Mouse (Mus musculus) ES-Bruce4 (cell line): ENCODE results near the gene Cntn3. TPM values are rescaled to one million over a fixed set of nuclear protein-coding genes. Genes with fewer than 3 reads are reported as not detected.

Experiments used
- H3K27ac ChIP-seq: 2 replicates; pipeline ENCODE4 v1.5.1; 2012; ENCODE audit warnings: low read length, inconsistent platforms; ENCODE audit not compliant: insufficient read depth
- H3K27me3 ChIP-seq: 2 replicates; pipeline ENCODE4 v1.6.1; 2012; ENCODE audit warnings: mild to moderate bottlenecking, low read length, inconsistent platforms; ENCODE audit not compliant: control insufficient read depth, poor library complexity, insufficient read depth, severe bottlenecking
- H3K36me3 ChIP-seq: 2 replicates; pipeline ENCODE4 v1.6.1; 2012; ENCODE audit warnings: inconsistent platforms, mild to moderate bottlenecking, low read length, moderate library complexity; ENCODE audit not compliant: control insufficient read depth, poor library complexity, insufficient read depth, severe bottlenecking
- H3K4me1 ChIP-seq: one replicate; pipeline ENCODE4 v1.8.1; 2011; ENCODE audit warnings: low read length; ENCODE audit not compliant: control insufficient read depth, insufficient read depth
- H3K4me3 ChIP-seq: 2 replicates; pipeline ENCODE4 v1.5.1; 2011; ENCODE audit warnings: low read depth, mild to moderate bottlenecking, low read length
- H3K9ac ChIP-seq: 2 replicates; pipeline ENCODE4 v1.6.1; 2012; ENCODE audit warnings: low read depth, mild to moderate bottlenecking, inconsistent platforms; ENCODE audit not compliant: poor library complexity, severe bottlenecking
- H3K9me3 ChIP-seq: replicated peaks from 2 replicates; pipeline ENCODE4 v1.6.1; 2012; ENCODE audit warnings: mild to moderate bottlenecking, low read length, inconsistent platforms; ENCODE audit not compliant: control insufficient read depth, poor library complexity, insufficient read depth, severe bottlenecking
- CTCF ChIP-seq: IDR thresholded peaks from one replicate; pipeline ENCODE4 v1.8.1; 2011; ENCODE audit warnings: low read depth, low read length
- EP300 ChIP-seq: IDR thresholded peaks from 2 replicates; pipeline ENCODE4 v1.6.1; 2011; ENCODE audit warnings: low read depth, low read length; ENCODE audit not compliant: insufficient read depth
- POLR2A ChIP-seq: IDR thresholded peaks from one replicate; pipeline ENCODE4 v1.8.1; 2011; ENCODE audit warnings: low read length; ENCODE audit not compliant: insufficient read depth
- polyA plus RNA-seq: library from polyadenylated mRNA; stranded (reverse); fragments of >200 nt; gene quantifications from 2 replicates; pipeline ENCODE4 v1.2.4, GENCODE M21; 2011; ENCODE audit warnings: low read depth; ENCODE audit not compliant: missing spikeins, insufficient read depth, insufficient read length

Cntn3 gene
- polyA plus RNA-seq, 1 experiment = 0.21 TPM

DNA sequence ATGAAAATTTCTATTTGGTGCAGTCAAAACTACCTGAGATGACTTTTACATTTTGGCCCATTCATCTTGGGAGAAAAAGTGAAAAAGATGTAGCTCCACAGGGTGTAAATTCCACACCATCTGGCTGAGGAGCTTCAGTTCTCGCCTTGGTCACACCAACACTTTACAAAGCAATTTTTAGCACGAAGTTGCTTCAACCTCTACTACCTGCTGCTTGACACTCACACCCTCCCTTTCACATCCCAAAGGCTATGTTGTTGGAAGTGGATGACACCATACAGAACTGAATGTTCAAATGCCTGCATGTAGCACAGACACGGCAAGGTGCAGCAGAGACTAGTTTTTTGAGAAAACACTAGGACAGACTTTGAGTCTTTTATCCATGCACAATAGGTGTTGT, 240.8 kb downstream of the Cntn3 start:
- Histone ChIP-seq H3K4me1 (no peaks in the 10 kb centered on the region), H3K9me3 (no peaks in the 10 kb centered on the region)
- TF ChIP-seq POLR2A = no peak
- TF ChIP-seq EP300 = no peak
- no peak for TF ChIP-seq CTCF

DNA sequence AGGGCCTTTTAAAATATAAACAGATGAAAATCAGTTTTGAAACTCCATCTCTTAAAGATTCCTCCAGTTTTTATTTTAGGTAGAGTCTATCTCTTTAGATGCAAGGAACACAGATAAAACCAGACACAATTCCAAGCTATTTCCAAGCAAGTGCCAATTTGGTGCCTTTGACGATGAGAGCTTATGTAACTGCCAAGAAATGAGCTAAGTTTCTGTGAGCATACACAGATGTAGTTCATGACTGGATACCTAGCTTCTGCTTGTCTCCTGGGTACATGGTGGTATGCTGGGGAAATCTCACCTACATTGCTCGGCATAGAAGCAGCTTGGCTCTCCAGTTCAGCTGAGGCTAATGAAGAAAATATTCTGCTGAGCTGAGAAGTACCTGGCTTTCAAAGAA, 246.2 kb downstream of the Cntn3 start:
- H3K27ac ChIP-seq = no peak overlapping the region
- no peaks in the 10 kb centered on the region for H3K27me3 ChIP-seq
- no peak overlapping the region for H3K9ac ChIP-seq
- H3K4me1 ChIP-seq = no peaks in the 10 kb centered on the region
- H3K9me3 ChIP-seq = no peaks in the 10 kb centered on the region
- no peak overlapping the region for H3K4me3 ChIP-seq
- H3K36me3 ChIP-seq = no peaks in the 10 kb centered on the region
- no peak for TF ChIP-seq CTCF
- TF ChIP-seq EP300 = no peak
- no peak for TF ChIP-seq POLR2A

More for the DNA sequence above, 240.8 kb downstream of the Cntn3 start:
- Histone ChIP-seq H3K4me3 (no peak overlapping the region), H3K27ac (no peak overlapping the region), H3K9ac (no peak overlapping the region), H3K36me3 (no peaks in the 10 kb centered on the region), H3K27me3 (no peaks in the 10 kb centered on the region)

DNA sequence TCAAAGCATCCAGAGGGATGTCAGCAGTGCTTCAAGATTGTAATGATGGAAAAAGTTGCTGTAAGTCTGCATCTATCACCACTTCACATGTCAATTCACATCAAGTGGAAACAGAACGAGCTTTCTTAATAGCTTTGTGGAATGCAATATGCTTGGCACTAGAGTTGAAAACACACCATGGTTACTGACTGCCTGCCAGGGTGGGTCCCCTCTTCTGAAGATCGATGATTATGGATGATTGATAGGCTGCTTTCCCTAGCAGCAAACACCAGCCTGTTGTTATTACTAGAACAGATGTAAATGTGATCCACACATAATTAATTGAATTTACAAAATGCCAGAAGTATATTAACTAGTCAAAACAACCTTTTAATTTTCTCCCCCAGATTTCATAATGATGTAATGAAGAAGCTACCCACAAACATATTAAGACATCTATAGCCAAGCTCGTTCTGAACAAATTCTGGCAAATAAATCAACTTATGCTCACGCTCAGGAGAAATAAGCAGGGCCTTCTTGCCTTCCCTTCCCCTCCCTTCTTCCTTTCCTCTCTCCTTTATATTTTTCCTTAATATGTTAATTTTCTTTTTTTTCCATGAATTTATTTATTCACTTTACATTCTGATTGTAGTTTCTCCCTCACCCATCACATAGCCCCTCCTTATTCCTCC, 250.2 kb downstream of the Cntn3 start:
- no peak overlapping the region for H3K27ac ChIP-seq
- H3K4me1 ChIP-seq = no peaks in the 10 kb centered on the region
- no peak overlapping the region for H3K4me3 ChIP-seq
- H3K9me3 ChIP-seq = no peaks in the 10 kb centered on the region
- no peaks in the 10 kb centered on the region for H3K36me3 ChIP-seq
- no peak overlapping the region for H3K9ac ChIP-seq
- no peak for TF ChIP-seq CTCF
- TF ChIP-seq EP300 = no peak
- no peak for TF ChIP-seq POLR2A
- H3K27me3 ChIP-seq = no peaks in the 10 kb centered on the region

DNA sequence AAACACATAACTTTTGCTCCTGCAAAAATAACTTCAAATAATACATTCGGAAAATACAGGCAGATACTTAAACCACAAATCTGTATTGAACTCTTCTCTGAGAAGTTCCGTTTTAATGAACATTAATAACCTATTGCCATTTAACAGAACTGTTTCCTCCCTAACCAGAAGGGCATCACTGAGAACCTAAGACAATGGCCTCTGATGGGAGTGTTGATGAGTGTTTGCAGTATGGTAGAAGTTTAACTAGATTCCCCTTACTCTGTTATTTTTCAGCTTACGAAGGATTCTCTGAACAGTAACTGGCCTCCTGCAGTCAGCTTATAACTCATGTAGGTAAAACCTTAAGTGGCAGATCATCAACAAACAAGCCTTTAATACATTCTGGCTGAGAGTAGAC, 253.1 kb downstream of the Cntn3 start:
- Histone ChIP-seq H3K27me3 (no peaks in the 10 kb centered on the region), H3K36me3 (no peaks in the 10 kb centered on the region), H3K4me1 (no peaks in the 10 kb centered on the region), H3K27ac (no peak overlapping the region), H3K9ac (no peak overlapping the region), H3K4me3 (no peak overlapping the region), H3K9me3 (no peaks in the 10 kb centered on the region)
- TF ChIP-seq EP300 = no peak
- TF ChIP-seq CTCF = no peak
- no peak for TF ChIP-seq POLR2A

DNA sequence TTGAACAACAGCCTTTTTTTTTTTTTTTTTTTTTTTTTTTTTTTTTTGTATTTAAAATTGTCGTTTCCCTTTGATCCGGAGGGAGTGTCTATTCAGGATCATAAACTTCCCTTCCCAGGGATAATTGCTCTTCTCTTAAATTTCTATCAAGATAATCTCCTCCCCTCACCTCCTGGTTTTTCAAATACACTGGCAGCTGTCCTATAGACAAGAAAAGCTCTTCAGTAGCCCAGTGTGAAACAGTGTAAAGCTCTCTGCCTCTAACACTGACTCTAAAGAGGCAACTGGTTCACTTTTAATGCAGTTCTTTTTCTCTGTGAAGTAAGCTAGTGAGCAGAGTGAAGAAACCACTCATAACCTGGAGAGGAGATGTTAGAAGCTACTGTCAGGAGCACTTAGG, 290.0 kb downstream of the Cntn3 start:
- H3K4me1 ChIP-seq = no peaks in the 10 kb centered on the region
- H3K27ac ChIP-seq = no peak overlapping the region
- TF ChIP-seq CTCF (no peak), EP300 (no peak), POLR2A (no peak)
- H3K27me3 ChIP-seq = no peaks in the 10 kb centered on the region
- no peaks in the 10 kb centered on the region for H3K9me3 ChIP-seq
- no peak overlapping the region for H3K9ac ChIP-seq
- H3K4me3 ChIP-seq = no peak overlapping the region
- H3K36me3 ChIP-seq = no peaks in the 10 kb centered on the region

DNA sequence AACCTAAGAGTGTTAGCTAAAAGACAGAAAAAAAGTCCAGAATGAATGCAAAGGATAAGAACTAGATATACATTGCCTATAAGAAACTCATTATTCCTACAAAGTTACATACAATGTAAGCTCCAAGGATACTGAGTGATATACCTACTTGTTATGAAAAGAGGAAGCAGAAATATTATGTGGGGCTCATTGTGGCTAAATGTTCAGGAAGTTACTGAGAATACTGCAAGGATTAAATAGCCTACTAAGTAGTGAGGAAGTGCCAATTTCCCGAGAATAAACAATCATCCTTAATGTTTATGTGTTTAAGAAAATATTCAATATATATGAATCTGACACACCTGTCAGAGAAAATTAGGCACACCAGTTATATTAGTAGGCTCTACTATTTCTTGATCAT, 341.9 kb downstream of the Cntn3 start:
- TF ChIP-seq CTCF (no peak), POLR2A (no peak), EP300 (no peak)
- no peaks in the 10 kb centered on the region for H3K27me3 ChIP-seq
- H3K4me3 ChIP-seq = no peak overlapping the region
- no peaks in the 10 kb centered on the region for H3K36me3 ChIP-seq
- H3K9me3 ChIP-seq = no peaks in the 10 kb centered on the region
- no peak overlapping the region for H3K27ac ChIP-seq
- H3K9ac ChIP-seq = no peak overlapping the region
- H3K4me1 ChIP-seq = no peaks in the 10 kb centered on the region
